Mouse (Mus musculus) MEL (cell line): Measurements from ENCODE around the gene Gpd2. TPM values are rescaled to one million over a fixed set of nuclear protein-coding genes. Genes with fewer than 3 reads are reported as not detected.

Source experiments
- DNase-seq: peaks from one replicate; pipeline ENCODE4 v3.0.0; 2011; ENCODE audit warnings: low read depth, low spot score
- H3K27ac ChIP-seq: 2 replicates; pipeline ENCODE4 v1.5.1; 2012; ENCODE audit warnings: low read depth, mild to moderate bottlenecking, control low read depth, low read length, moderate library complexity; ENCODE audit not compliant: control insufficient read depth
- H3K27me3 ChIP-seq, 2 experiments: fragments of 150-350 bp in 1 of 2; sonication (generic) in 1 of 2; 2 replicates each; pipeline ENCODE4 v1.6.1; 2012; ENCODE audit warnings: low read length in 2 of 2, mild to moderate bottlenecking in 2 of 2, improper control_type of control experiment in 1 of 2, moderate library complexity in 1 of 2; ENCODE audit not compliant: insufficient read depth in 2 of 2, control insufficient read depth in 1 of 2
- H3K36me3 ChIP-seq, 2 experiments: 2 replicates each; pipeline ENCODE4 v1.6.1; 2012 to 2014; ENCODE audit warnings: low read length in 2 of 2, improper control_type of control experiment in 1 of 2, inconsistent platforms in 1 of 2, mild to moderate bottlenecking in 1 of 2; ENCODE audit not compliant: insufficient read depth in 2 of 2, control insufficient read depth in 1 of 2
- H3K4me1 ChIP-seq, 2 experiments: fragments of 150-350 bp in 1 of 2; sonication (generic) in 1 of 2; 2 replicates each; pipeline ENCODE4 v1.6.1; 2012; ENCODE audit warnings: low read length in 2 of 2, improper control_type of control experiment in 1 of 2, mild to moderate bottlenecking in 1 of 2; ENCODE audit not compliant: insufficient read depth in 2 of 2, control insufficient read depth in 1 of 2
- H3K4me3 ChIP-seq, 2 experiments: fragments of 150-350 bp in 1 of 2; sonication (generic) in 1 of 2; 2 replicates each; pipeline ENCODE4 v1.5.1; 2012; ENCODE audit warnings: low read depth in 2 of 2, low read length in 2 of 2, mild to moderate bottlenecking in 2 of 2, moderate library complexity in 2 of 2, control low read depth in 1 of 2, improper control_type of control experiment in 1 of 2; ENCODE audit not compliant: control insufficient read depth in 1 of 2, insufficient read depth in 1 of 2
- H3K79me2 ChIP-seq: 2 replicates; pipeline ENCODE4 v1.6.1; 2012; ENCODE audit warnings: mild to moderate bottlenecking, low read length, moderate library complexity; ENCODE audit not compliant: control insufficient read depth, poor library complexity, insufficient read depth
- H3K9ac ChIP-seq: 2 replicates; pipeline ENCODE4 v1.6.1; 2012; ENCODE audit warnings: low read depth, mild to moderate bottlenecking, control low read depth, low read length, moderate library complexity; ENCODE audit not compliant: control insufficient read depth, poor library complexity, severe bottlenecking
- H3K9me3 ChIP-seq: fragments of 150-350 bp; sonication (generic); replicated peaks from 2 replicates; pipeline ENCODE4 v1.6.1; 2012; ENCODE audit warnings: mild to moderate bottlenecking, low read length, improper control_type of control experiment, moderate library complexity; ENCODE audit not compliant: insufficient read depth
- BHLHE40 ChIP-seq: IDR thresholded peaks from 2 replicates; pipeline ENCODE4 v1.6.1; 2012; ENCODE audit warnings: low read depth, mild to moderate bottlenecking, inconsistent platforms, low read length, improper control_type of control experiment, borderline replicate concordance
- CHD1 ChIP-seq: IDR thresholded peaks from 2 replicates; pipeline ENCODE4 v1.6.1; 2012; ENCODE audit warnings: low read depth, mild to moderate bottlenecking, inconsistent platforms, low read length, improper control_type of control experiment
- E2F4 ChIP-seq: IDR thresholded peaks from 2 replicates; pipeline ENCODE4 v1.6.1; 2011; ENCODE audit warnings: low read depth, low read length, improper control_type of control experiment, borderline replicate concordance
- EP300 ChIP-seq, 2 experiments: IDR thresholded peaks; 2 replicates each; pipeline ENCODE4 v1.6.1; 2011; ENCODE audit warnings: improper control_type of control experiment in 2 of 2, low read length in 2 of 2, low read depth in 1 of 2, mild to moderate bottlenecking in 1 of 2
- ETS1 ChIP-seq: IDR thresholded peaks from 2 replicates; pipeline ENCODE4 v1.6.1; 2012; ENCODE audit warnings: low read depth, mild to moderate bottlenecking, inconsistent platforms, low read length, improper control_type of control experiment, moderate library complexity
- GABPA ChIP-seq: IDR thresholded peaks from 2 replicates; pipeline ENCODE4 v1.6.1; 2012; ENCODE audit warnings: low read depth, mild to moderate bottlenecking, inconsistent platforms, low read length, improper control_type of control experiment, moderate library complexity
- HCFC1 ChIP-seq: IDR thresholded peaks from 2 replicates; pipeline ENCODE4 v1.6.1; 2012; ENCODE audit warnings: low read depth, mild to moderate bottlenecking, inconsistent platforms, low read length, improper control_type of control experiment, moderate library complexity
- KAT2A ChIP-seq: conservative IDR thresholded peaks from 2 replicates; pipeline ENCODE4 v1.6.1; 2012; ENCODE audit warnings: low read depth, low read length, improper control_type of control experiment, inconsistent platforms
- MAX ChIP-seq: IDR thresholded peaks from 2 replicates; pipeline ENCODE4 v1.6.1; 2011; ENCODE audit warnings: low read length, improper control_type of control experiment
- MEF2A ChIP-seq: IDR thresholded peaks from 2 replicates; pipeline ENCODE4 v1.6.1; 2014; ENCODE audit warnings: low read depth, mild to moderate bottlenecking, inconsistent platforms, low read length, improper control_type of control experiment; ENCODE audit not compliant: poor library complexity, insufficient replicate concordance, severe bottlenecking; ENCODE audit errors: extremely low read depth
- MYB ChIP-seq: IDR thresholded peaks from 2 replicates; pipeline ENCODE4 v1.6.1; 2011; ENCODE audit warnings: mild to moderate bottlenecking, low read depth, low read length, improper control_type of control experiment
- MYC ChIP-seq: IDR thresholded peaks from 2 replicates; pipeline ENCODE4 v1.6.1; 2011; ENCODE audit warnings: low read depth, mild to moderate bottlenecking, low read length, improper control_type of control experiment, moderate library complexity
- NELFE ChIP-seq: IDR thresholded peaks from 2 replicates; pipeline ENCODE4 v1.6.1; 2011; ENCODE audit warnings: low read depth, low read length, improper control_type of control experiment
- NRF1 ChIP-seq: IDR thresholded peaks from 2 replicates; pipeline ENCODE4 v1.6.1; 2014; ENCODE audit warnings: low read depth, mild to moderate bottlenecking, inconsistent platforms, low read length, improper control_type of control experiment, moderate library complexity; ENCODE audit not compliant: poor library complexity, insufficient read depth, severe bottlenecking
- POLR2AphosphoS2 ChIP-seq: IDR thresholded peaks from 2 replicates; pipeline ENCODE4 v1.6.1; 2011; ENCODE audit warnings: low read length, improper control_type of control experiment
- RAD21 ChIP-seq: IDR thresholded peaks from 2 replicates; pipeline ENCODE4 v1.6.1; 2011; ENCODE audit warnings: mild to moderate bottlenecking, low read depth, low read length, improper control_type of control experiment
- RCOR1 ChIP-seq: IDR thresholded peaks from 2 replicates; pipeline ENCODE4 v1.6.1; 2012; ENCODE audit warnings: low read depth, mild to moderate bottlenecking, inconsistent platforms, low read length, improper control_type of control experiment
- TAL1 ChIP-seq: IDR thresholded peaks from 2 replicates; pipeline ENCODE4 v1.6.1; 2012; ENCODE audit warnings: mild to moderate bottlenecking, inconsistent platforms, low read length, moderate library complexity, mixed read lengths
- TBP ChIP-seq: IDR thresholded peaks from 2 replicates; pipeline ENCODE4 v1.8.0; 2011; ENCODE audit warnings: low read depth, low read length, improper control_type of control experiment
- TCF12 ChIP-seq: IDR thresholded peaks from 2 replicates; pipeline ENCODE4 v1.6.1; 2014; ENCODE audit warnings: low read depth, mild to moderate bottlenecking, inconsistent platforms, low read length, improper control_type of control experiment, moderate library complexity
- UBTF ChIP-seq: IDR thresholded peaks from 2 replicates; pipeline ENCODE4 v1.6.1; 2012; ENCODE audit warnings: low read depth, mild to moderate bottlenecking, inconsistent platforms, low read length, improper control_type of control experiment, moderate library complexity, borderline replicate concordance; ENCODE audit not compliant: insufficient read depth
- USF2 ChIP-seq, 2 experiments: IDR thresholded peaks; 2 replicates each; pipeline ENCODE4 v1.6.1; 2011 to 2012; ENCODE audit warnings: improper control_type of control experiment in 2 of 2, low read length in 2 of 2, borderline replicate concordance in 1 of 2, inconsistent platforms in 1 of 2, low read depth in 1 of 2, mild to moderate bottlenecking in 1 of 2; ENCODE audit not compliant: insufficient read depth in 1 of 2
- ZC3H11A ChIP-seq: IDR thresholded peaks from 2 replicates; pipeline ENCODE4 v1.6.1; 2012; ENCODE audit warnings: low read depth, mild to moderate bottlenecking, inconsistent platforms, low read length, improper control_type of control experiment
- ZKSCAN1 ChIP-seq: IDR thresholded peaks from 2 replicates; pipeline ENCODE4 v1.6.1; 2012; ENCODE audit warnings: low read depth, mild to moderate bottlenecking, inconsistent platforms, low read length, improper control_type of control experiment, moderate library complexity
- ZNF384 ChIP-seq: IDR thresholded peaks from 2 replicates; pipeline ENCODE4 v1.6.1; 2012; ENCODE audit warnings: low read depth, mild to moderate bottlenecking, inconsistent platforms, low read length, improper control_type of control experiment
- polyA plus RNA-seq, 2 experiments: library from polyadenylated mRNA; stranded (reverse) in 1 of 2; unstranded in 1 of 2; fragments of >175 nt in 1 of 2; fragments of >200 nt in 1 of 2; gene quantifications; 2 replicates each; pipeline versions ENCODE4 v1.2.1 to v1.2.4; 2012; ENCODE audit warnings: low replicate concordance in 2 of 2, low read depth in 1 of 2; ENCODE audit not compliant: insufficient read length in 2 of 2, insufficient read depth in 1 of 2, missing spikeins in 1 of 2
- total RNA-seq: library from RNA; depleted of rRNA; stranded (reverse); fragments of 300-350 nt; gene quantifications from 2 replicates; pipeline ENCODE4 v1.2.3, GENCODE M21; 2012

Gpd2 gene
- total and polyA plus RNA-seq, 3 experiments = 16.9 to 72.8 (median 24.6) TPM

DNA sequence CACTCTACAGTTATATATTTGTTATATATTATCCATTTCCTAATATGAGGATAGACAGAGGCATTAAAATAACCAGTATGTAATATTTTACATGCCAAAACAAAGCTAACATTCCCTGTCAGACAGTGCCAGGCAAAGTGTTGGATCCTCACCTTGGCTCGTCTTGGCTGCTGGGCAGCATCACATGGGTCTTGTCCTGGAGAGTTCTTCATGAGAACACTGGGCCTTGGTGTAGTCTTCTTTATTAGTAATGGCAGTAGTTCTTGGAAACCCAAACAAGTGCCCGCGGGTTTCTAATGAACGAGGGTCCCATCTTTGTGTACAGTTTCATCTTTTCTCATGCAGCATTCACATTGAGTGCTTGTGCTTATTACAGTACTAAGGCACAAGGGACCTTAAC lies 59.8 kb downstream of the Gpd2 start:
- Histone ChIP-seq H3K27me3 (no peaks in the 10 kb centered on the region; a peak in 1 of 4 replicates), H3K27ac (no peak overlapping the region), H3K4me3 (no peak overlapping the region), H3K79me2 (no peaks in the 10 kb centered on the region), H3K4me1 (no peaks in the 10 kb centered on the region)
- DNase-seq = no peak
- TF ChIP-seq UBTF (no peak), MEF2A (no peak), HCFC1 (no peak), POLR2AphosphoS2 (no peak), USF2 (IDR thresholded peaks at IDR 0.05; ENCODE audit: borderline replicate concordance in 1 of 2, insufficient read depth in 1 of 2, low read depth in 1 of 2, low read length in 2 of 2) (no peak), ETS1 (no peak), RCOR1 (no peak), KAT2A (no peak), GABPA (no peak)
- TF ChIP-seq, all 39 proteins: peak for 0
- no peaks in the 10 kb centered on the region for H3K9me3 ChIP-seq
- H3K36me3 ChIP-seq = no peaks in the 10 kb centered on the region
- H3K9ac ChIP-seq = no peak overlapping the region

DNA sequence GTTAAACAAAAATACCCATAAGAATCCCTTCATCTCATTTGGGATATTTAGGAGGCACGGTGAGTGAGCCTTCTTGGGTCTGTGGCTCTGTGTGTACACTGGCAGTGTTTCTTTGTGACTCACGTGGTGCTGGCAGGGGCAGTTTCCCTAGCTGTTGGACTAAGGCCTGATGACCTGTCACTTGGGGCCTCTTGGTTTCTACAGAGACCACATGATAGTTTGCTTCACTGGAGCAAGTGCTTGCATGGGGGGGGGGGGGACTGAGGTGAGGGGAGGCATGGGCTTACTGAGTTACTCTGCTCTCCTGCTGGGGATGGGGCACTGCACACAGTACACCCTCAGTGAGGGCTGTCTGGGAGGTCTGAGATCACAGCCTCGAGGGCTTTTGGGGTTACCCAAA lies 64.1 kb downstream of the Gpd2 start:
- H3K79me2 ChIP-seq = no peaks in the 10 kb centered on the region
- no peaks in the 10 kb centered on the region for H3K36me3 ChIP-seq
- no peak overlapping the region for H3K9ac ChIP-seq
- no peak for TF ChIP-seq MYB
- TF ChIP-seq MYC = no peak
- no peak for TF ChIP-seq MEF2A
- no peak for TF ChIP-seq RAD21
- TF ChIP-seq UBTF = no peak
- no peak for TF ChIP-seq POLR2AphosphoS2
- TF ChIP-seq TCF12 = no peak
- no peak for TF ChIP-seq CHD1
- no peak for TF ChIP-seq ZKSCAN1
- TF ChIP-seq ZNF384 = no peak
- TF ChIP-seq BHLHE40 = no peak
- no peak for TF ChIP-seq E2F4
- TF ChIP-seq EP300 (IDR thresholded peaks at IDR 0.05; ENCODE audit: low read depth in 1 of 2, low read length in 2 of 2) = no peak
- TF ChIP-seq KAT2A = no peak
- TF ChIP-seq NELFE = no peak
- no peak for TF ChIP-seq TAL1
- TF ChIP-seq MAX = no peak
- no peak for TF ChIP-seq NRF1
- TF ChIP-seq ZC3H11A = no peak
- TF ChIP-seq TBP = no peak
- TF ChIP-seq, all 39 proteins: peak for 0
- no peaks in the 10 kb centered on the region for H3K4me1 ChIP-seq
- no peak for DNase-seq
- H3K27ac ChIP-seq = no peak overlapping the region
- no peaks in the 10 kb centered on the region; a peak in 1 of 4 replicates for H3K27me3 ChIP-seq
- H3K9me3 ChIP-seq = no peaks in the 10 kb centered on the region
- no peak overlapping the region for H3K4me3 ChIP-seq
